Mouse (Mus musculus) liver, embryonic 13.5 days (tissue): ENCODE data around the gene Olfr887. TPM values are rescaled to one million over a fixed set of nuclear protein-coding genes. Genes with fewer than 3 reads are reported as not detected.

Source experiments
- ATAC-seq: fragments of 200-750 bp; cut with Nextera tagmentation; 2 replicates; pipeline ENCODE4 v1.8.0; 2017; ENCODE audit warnings: low read depth, mild to moderate bottlenecking, moderate number of reproducible peaks, moderate library complexity
- DNase-seq: peaks from one replicate; pipeline ENCODE4 v3.0.0; 2022
- H3K27ac ChIP-seq: fragments of 300-500 bp; sonication (generic); 2 replicates; pipeline ENCODE4 v1.5.1; 2015; ENCODE audit warnings: moderate library complexity, mild to moderate bottlenecking, inconsistent platforms
- H3K27me3 ChIP-seq: fragments of 300-500 bp; sonication (generic); 2 replicates; pipeline ENCODE4 v1.6.1; 2015; ENCODE audit warnings: mild to moderate bottlenecking, inconsistent platforms
- H3K36me3 ChIP-seq: fragments of 300-500 bp; sonication (generic); 2 replicates; pipeline ENCODE4 v1.6.1; 2015; ENCODE audit warnings: mild to moderate bottlenecking, inconsistent platforms
- H3K4me1 ChIP-seq: fragments of 300-500 bp; sonication (generic); replicated peaks from 2 replicates; pipeline ENCODE4 v1.6.1; 2015; ENCODE audit warnings: inconsistent platforms
- H3K4me2 ChIP-seq: fragments of 300-500 bp; sonication (generic); 2 replicates; pipeline ENCODE4 v1.6.1; 2015; ENCODE audit warnings: inconsistent platforms, mild to moderate bottlenecking, moderate library complexity
- H3K4me3 ChIP-seq: fragments of 300-500 bp; sonication (generic); replicated peaks from 2 replicates; pipeline ENCODE4 v1.5.1; 2015; ENCODE audit warnings: mild to moderate bottlenecking, inconsistent platforms
- H3K9ac ChIP-seq: fragments of 300-500 bp; sonication (generic); 2 replicates; pipeline ENCODE4 v1.6.1; 2015; ENCODE audit warnings: mild to moderate bottlenecking, inconsistent platforms
- H3K9me3 ChIP-seq: fragments of 300-500 bp; sonication (generic); replicated peaks from 2 replicates; pipeline ENCODE4 v1.6.1; 2016; ENCODE audit warnings: inconsistent platforms
- WGBS: fragments of 180-500 bp; shearing (Covaris S2); methylation state at CpG from one replicate; pipeline ENCODE4 v1.1.7; 2015; ENCODE audit not compliant: insufficient replicate concordance; 5-methylcytosine and 5-hydroxymethylcytosine counted together
- polyA plus RNA-seq: library from polyadenylated mRNA; unstranded; fragments of >200 nt; fragmentation: Nextera tagmentation; extraction: Ambion mirVana; gene quantifications from 2 replicates; pipeline ENCODE4 v1.2.1, GENCODE M21; 2015

Gene Olfr887
- not detected in 2 replicates for polyA plus RNA-seq

- no peak within 1 kb of the TSS for H3K9ac ChIP-seq
- H3K27me3 ChIP-seq, result no peaks in the 10 kb centered on the region
- no peak within 1 kb of the TSS for H3K4me2 ChIP-seq
- H3K36me3 ChIP-seq, result no peaks in the 10 kb centered on the region
- 37% methylated on average over 1 of the region's 1 CpGs for WGBS
- H3K4me1 ChIP-seq, result no peaks in the 10 kb centered on the region
- DNase-seq (no peak), ATAC-seq (no peak)
- no peak within 1 kb of the TSS for H3K27ac ChIP-seq
- H3K9me3 ChIP-seq, result no peaks in the 10 kb centered on the region
- no peak within 1 kb of the TSS for H3K4me3 ChIP-seq
Measured at GRCm38 (mm10) chr9:38083772-38084171, at the start of gene Olfr887. Gene Olfr887, plus strand, starts transcription at chr9:38084072.

DNA sequence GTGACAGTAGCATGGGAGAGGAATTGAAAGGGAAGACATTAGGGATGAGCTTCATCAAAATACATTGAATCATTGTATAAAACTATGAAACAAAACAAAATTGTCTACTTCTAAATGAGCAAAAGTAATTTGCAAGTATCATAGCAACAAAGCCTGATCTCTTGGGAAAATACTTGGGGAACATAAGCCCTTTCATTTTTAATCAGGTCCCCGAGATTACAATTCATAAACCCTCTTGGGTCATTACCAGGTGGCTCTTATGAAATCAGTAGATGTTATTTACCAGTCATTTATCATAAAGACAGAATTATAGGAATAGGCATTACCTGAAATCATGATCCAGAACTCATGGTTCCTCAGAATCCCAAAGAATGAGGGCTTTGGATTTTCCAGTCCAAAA is 37.6 kb upstream of the Olfr887 start, which contains the start of gene Olfr884:
Olfr884 (plus strand) TSS at position 301 of the 400 bp plus-strand sequence.
- WGBS, result 32% methylated on average over 1 of the region's 1 CpGs

DNA sequence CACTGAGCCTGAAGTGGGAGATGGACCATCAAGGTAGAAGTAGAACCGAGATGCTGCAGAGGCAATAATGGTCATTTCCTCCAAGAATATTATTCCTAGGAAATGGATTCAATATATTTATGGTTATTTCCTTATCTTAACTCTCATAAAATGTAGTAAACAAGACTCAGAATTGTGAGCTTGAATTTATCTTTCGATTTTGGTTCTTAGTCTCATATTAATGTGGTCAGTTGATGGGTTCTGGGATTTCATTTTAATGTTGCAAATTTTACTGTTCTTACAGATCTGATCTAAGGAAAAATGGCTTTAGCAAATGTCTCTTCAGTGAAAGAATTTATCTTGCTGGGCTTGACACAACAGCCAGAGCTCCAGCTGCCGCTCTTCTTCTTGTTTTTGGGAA is 22.9 kb upstream of the Olfr887 start, which contains the start of gene Olfr885:
Olfr885 (plus strand) TSS at position 301 of the 400 bp plus-strand sequence.
- H3K9me3 ChIP-seq, result no peaks in the 10 kb centered on the region
- no peak within 1 kb of the TSS for H3K4me2 ChIP-seq
- 55% methylated on average over 3 of the region's 3 CpGs for WGBS
- no peaks in the 10 kb centered on the region for H3K27me3 ChIP-seq
- no peak for DNase-seq
- no peak within 1 kb of the TSS for H3K4me3 ChIP-seq
- ATAC-seq, result no peak
- H3K27ac ChIP-seq, result no peak within 1 kb of the TSS
- no peaks in the 10 kb centered on the region for H3K4me1 ChIP-seq
- no peaks in the 10 kb centered on the region for H3K36me3 ChIP-seq
- no peak within 1 kb of the TSS for H3K9ac ChIP-seq

More for the DNA sequence above, 37.6 kb upstream of the Olfr887 start, which contains the start of gene Olfr884:
- Histone ChIP-seq H3K9me3 (no peaks in the 10 kb centered on the region), H3K4me3 (no peak within 1 kb of the TSS), H3K36me3 (no peaks in the 10 kb centered on the region), H3K27ac (no peak within 1 kb of the TSS), H3K4me2 (no peak within 1 kb of the TSS), H3K4me1 (no peaks in the 10 kb centered on the region), H3K9ac (no peak within 1 kb of the TSS), H3K27me3 (no peaks in the 10 kb centered on the region)
- DNase-seq, result no peak
- no peak for ATAC-seq

DNA sequence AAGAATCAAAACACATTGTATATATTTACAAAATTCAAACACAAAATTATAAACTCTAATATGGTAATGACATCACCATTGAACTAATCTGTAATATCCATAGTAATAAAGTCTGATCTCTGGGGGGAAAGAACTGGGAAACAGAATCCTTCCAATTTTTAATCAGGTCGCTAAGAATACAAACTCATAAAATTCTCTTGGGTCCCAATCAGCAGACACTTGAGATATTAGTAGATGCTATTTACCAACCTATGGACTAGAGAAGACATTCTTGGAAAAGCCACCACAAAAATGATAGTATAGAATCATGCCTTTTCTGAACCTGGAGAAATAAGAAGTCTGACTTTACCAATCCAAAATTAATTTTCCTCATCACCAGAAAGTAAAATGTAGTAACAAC is 24.0 kb downstream of the Olfr887 start, which contains the start of gene Olfr888:
Olfr888 (plus strand) TSS at position 301 of the 400 bp plus-strand sequence.
- no peaks in the 10 kb centered on the region for H3K27me3 ChIP-seq
- WGBS, result 45% methylated on average over 1 of the region's 1 CpGs
- no peak within 1 kb of the TSS for H3K27ac ChIP-seq
- no peak for DNase-seq
- no peaks in the 10 kb centered on the region for H3K36me3 ChIP-seq
- no peaks in the 10 kb centered on the region for H3K9me3 ChIP-seq
- H3K4me1 ChIP-seq, result no peaks in the 10 kb centered on the region
- no peak within 1 kb of the TSS for H3K4me2 ChIP-seq
- no peak within 1 kb of the TSS for H3K9ac ChIP-seq
- H3K4me3 ChIP-seq, result no peak within 1 kb of the TSS
- ATAC-seq, result no peak

- no peaks in the 10 kb centered on the region for H3K27me3 ChIP-seq
- H3K36me3 ChIP-seq, result no peaks in the 10 kb centered on the region
- no peak within 1 kb of the TSS for H3K4me3 ChIP-seq
- ATAC-seq, result no peak
- H3K9me3 ChIP-seq, result no peaks in the 10 kb centered on the region; the same call in 1 of the 2 replicates
- no peak within 1 kb of the TSS for H3K27ac ChIP-seq
- DNase-seq, result no peak
- no peaks in the 10 kb centered on the region for H3K4me1 ChIP-seq
- H3K9ac ChIP-seq, result no peak within 1 kb of the TSS
- no peak within 1 kb of the TSS for H3K4me2 ChIP-seq
Measured at GRCm38 (mm10) chr9:38114898-38115297, 31.0 kb downstream of the Olfr887 start, which contains the start of gene Olfr889. Gene Olfr889, plus strand, starts transcription at chr9:38115198.

Other genes with a start within 250 kb of the Olfr887 start
- gene Olfr877, start 229.8 kb upstream of the Olfr887 start, polyA plus RNA-seq, result not detected in 2 replicates
- not detected in 2 replicates for gene Olfr145, start 187.3 kb upstream of the Olfr887 start, polyA plus RNA-seq
- not detected in 2 replicates for gene Olfr878, start 166.2 kb upstream of the Olfr887 start, polyA plus RNA-seq
- not detected in 2 replicates for gene Olfr881, start 92.2 kb upstream of the Olfr887 start, polyA plus RNA-seq
- not detected in 2 replicates for gene Olfr883, start 58.3 kb upstream of the Olfr887 start, polyA plus RNA-seq
- not detected in 2 replicates for gene Olfr884, start 37.5 kb upstream of the Olfr887 start, polyA plus RNA-seq
- gene Olfr885, start 22.8 kb upstream of the Olfr887 start, polyA plus RNA-seq, result not detected in 2 replicates
- gene Olfr888, start 24.1 kb downstream of the Olfr887 start, polyA plus RNA-seq, result not detected in 2 replicates
- gene Olfr889, start 31.1 kb downstream of the Olfr887 start, polyA plus RNA-seq, result 0.15 and 0.18 TPM in 2 replicates
- gene Olfr890, start 58.4 kb downstream of the Olfr887 start, polyA plus RNA-seq, result not detected in 2 replicates
- gene Olfr891, start 96.7 kb downstream of the Olfr887 start, polyA plus RNA-seq, result not detected in 2 replicates
- gene Olfr893, start 124.3 kb downstream of the Olfr887 start, polyA plus RNA-seq, result not detected in 2 replicates
- not detected in 2 replicates for gene Olfr894, start 134.0 kb downstream of the Olfr887 start, polyA plus RNA-seq
- gene Olfr143, start 168.7 kb downstream of the Olfr887 start, polyA plus RNA-seq, result not detected in 2 replicates
- gene Olfr895, start 183.8 kb downstream of the Olfr887 start, polyA plus RNA-seq, result not detected in 2 replicates
- not detected in 2 replicates for gene Olfr896-ps1, start 207.0 kb downstream of the Olfr887 start, polyA plus RNA-seq
- gene Olfr25, start 245.0 kb downstream of the Olfr887 start, polyA plus RNA-seq, result not detected in 2 replicates